Mouse (Mus musculus) lung, adult 18-20 months (tissue): ENCODE data around the gene Rbfox2.

Experiments
- DNase-seq, 2 experiments: peaks; one replicate each; pipeline ENCODE4 v3.0.0; 2022; ENCODE audit warnings: mixed read lengths in 2 of 2

Rbfox2 gene

DNA sequence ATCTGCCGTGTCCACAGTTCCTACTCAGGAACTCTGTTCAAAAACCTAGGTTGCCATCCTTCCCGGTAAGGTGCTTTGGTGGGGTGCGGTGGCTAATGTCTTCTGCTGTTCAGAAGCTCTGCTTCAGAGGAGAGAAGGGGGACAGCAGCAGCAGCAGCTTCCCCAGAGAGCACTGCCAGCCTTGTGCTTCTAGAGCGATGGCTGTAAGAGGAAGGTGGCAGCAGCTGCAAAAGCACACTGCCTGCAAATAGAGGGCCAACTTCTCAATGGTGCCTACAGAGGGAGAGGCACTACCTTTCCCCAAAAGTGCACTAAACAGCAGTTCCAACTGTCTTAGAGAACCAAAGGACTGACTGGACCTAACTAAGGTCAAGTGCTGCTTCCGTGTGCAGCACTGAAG lies 168.5 kb downstream of the Rbfox2 start:
- DNase-seq: no peak

DNA sequence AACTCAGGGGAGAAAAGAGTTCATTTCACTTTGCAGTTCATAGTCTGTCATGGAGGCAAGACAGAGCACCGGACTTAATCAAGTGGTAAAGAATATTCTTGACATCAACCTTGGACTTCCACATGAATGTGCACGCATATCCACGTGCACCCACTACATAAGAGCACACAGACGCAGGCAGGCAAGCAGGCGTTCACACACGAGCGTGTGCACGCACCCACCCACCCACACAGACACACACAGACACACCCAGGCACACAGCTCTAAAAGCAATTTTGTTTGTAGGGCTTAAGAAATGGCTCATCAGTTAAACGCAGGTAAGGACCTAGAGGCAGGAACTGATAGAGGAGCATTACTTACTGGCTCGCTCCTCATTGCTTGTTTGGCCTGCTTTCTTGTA lies 172.3 kb downstream of the Rbfox2 start:
- DNase-seq: no peak

DNA sequence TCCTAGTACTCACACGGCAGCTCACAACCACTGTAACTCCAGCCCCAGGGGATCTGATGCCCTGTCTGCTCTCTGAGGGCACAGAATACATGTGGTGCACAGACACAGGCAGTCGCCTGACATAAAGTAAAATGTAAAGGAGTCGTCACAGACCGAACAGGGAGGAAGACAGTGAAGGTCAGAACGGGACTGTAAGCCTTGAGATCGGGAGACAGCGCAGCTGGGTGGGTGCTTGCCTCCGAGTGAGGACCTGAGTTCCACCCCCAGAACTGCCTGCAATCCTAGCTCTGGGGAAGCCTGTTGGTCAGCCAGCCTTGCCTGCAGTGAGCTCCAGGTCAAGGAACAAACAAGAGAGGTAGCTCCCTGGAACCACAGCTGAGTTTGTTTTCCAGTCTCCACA lies 177.7 kb downstream of the Rbfox2 start:
- no peak for DNase-seq

GRCm38 (mm10) chr15:77127737-77128136 lies 179.1 kb downstream of the Rbfox2 start:
- DNase-seq: no peak

GRCm38 (mm10) chr15:77126674-77127073 lies 180.1 kb downstream of the Rbfox2 start:
- DNase-seq: no peak

DNA sequence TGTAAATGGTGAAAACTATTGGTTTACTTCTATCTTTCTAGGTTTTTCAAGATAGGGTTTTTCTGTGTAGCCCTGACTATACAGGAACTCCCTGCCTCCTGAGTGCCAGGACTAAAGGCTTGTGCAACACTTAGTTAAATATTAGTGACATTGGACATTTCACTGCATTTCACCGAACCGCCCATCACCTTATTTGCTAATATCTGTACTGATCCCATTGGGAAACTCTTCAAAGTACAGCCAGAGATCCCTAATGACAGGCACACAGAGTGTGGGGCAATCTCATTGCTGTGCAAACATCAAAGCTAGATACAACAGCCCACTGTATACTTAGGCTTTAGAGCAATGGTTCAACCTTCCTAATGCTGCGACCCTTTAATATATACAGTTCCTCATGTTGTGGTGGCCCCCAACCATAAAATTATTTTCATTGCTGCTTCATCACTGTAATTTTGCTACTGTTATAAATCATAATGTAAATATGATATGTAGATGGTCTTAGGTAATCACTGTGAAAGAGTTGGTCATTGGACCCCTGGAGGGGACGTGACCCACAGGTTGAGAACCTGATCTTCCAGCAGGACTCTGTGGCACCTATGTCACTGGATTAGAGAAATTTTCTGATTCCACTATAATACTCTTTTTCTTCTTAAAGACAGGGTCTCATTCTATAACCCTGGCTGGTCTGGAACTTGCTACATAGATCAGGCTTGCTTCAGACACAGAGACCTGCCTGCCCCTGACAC lies 182.3 kb downstream of the Rbfox2 start:
- peak in 1 of 2 experiments; percentile 32 for DNase-seq

DNA sequence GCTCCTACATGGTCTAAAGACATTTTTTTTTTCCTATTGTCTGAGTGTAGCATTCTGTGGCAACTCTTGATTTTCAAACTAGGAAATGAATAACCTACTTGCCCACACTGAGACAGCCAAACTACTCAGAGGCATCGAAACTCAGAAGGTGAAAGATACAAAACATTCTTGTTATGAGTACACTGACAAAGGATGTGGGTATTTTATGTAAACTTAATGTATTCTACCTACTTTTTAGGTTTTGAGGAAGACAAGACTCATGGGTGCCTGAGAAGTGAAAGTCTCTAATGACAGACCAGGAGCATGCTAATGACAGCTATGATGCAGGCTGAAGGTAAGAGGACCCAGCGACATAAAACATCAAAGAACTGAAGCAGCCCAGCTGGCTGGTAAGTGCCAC lies 184.0 kb downstream of the Rbfox2 start:
- DNase-seq: no peak

DNA sequence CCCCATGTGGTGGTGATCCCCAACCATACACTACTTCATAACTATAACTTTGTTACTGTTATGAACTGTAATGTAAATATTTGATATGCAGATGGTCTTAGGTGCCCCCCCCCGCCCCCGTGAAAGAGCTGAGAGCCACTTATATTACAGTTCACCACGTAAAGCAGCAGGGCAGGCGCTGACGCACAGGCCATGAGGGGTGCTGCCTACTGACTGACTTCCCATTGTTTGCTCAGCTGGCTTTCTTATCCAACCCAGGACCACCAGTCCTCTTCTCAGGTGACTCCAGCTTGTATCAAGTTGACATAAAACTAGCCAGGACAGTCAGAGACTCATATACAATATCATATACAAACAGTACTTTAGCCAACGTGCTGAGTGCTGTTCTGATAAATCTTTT lies 184.6 kb downstream of the Rbfox2 start:
- DNase-seq: no peak

GRCm38 (mm10) chr15:77119666-77120065 lies 187.1 kb downstream of the Rbfox2 start:
- no peak for DNase-seq

DNA sequence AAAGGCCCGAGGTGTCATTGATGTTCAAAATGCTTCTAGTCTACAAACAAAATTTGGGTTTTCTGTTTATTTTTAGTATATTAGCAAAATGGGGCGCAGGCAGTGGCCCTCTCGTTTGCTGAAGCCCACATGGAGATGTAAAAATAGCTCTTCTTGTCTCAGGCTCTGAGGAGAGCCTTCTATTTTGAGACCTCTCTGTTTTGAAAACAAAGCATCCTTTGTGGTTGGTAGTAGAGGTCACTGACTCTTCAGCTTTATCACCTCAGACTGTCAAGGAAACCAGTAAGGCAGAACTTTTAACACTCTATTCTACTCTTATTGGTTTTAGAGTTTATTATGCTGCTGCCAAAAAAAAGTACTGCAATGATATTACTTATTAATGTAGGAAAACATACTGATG lies 189.6 kb downstream of the Rbfox2 start:
- no peak for DNase-seq

GRCm38 (mm10) chr15:77116139-77116722 lies 190.6 kb downstream of the Rbfox2 start:
- DNase-seq: no peak

DNA sequence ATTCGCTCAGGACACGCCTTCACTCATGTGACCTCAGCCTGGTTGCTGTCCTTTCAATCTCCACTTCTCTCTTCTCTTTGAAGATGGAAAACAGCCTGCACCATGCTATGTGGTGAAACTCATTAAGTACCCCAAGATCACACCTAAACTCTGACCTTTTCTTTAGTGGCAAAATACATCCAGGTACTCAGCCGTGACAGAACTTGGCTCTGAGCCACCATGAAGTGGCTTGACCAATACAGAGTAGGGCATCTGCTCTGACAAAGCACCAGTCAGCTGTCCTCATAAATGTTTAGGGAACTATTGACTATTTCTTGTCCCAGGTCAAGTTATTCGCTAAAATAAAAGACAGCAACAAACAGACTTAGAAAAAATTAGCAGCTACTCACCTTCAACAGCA lies 191.3 kb downstream of the Rbfox2 start:
- peak in 1 of 2 experiments; percentile 28 for DNase-seq

DNA sequence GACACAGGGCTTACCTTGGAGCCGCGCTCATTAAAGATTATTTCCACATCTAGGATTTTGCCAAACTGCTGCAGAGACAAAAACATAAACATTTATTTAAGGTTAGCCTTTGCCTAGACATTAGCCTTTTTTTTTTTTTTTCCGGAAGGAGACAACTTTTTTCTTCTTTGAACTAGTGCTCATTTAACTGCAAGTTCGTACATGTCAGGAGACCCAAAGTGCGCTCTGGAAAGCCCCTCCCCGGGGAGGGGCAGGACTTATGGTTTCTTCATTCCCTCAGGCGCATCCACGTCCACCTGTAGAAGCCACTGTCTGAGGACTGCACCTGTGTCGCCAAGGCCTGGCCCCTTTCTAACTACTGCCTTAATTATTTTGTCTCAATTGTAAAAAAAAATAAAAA lies 193.2 kb downstream of the Rbfox2 start:
- no peak for DNase-seq

- no peak for DNase-seq
Measured at GRCm38 (mm10) chr15:77112378-77112777, 194.4 kb downstream of the Rbfox2 start.

- no peak for DNase-seq
Measured at GRCm38 (mm10) chr15:77111924-77112323, 194.9 kb downstream of the Rbfox2 start.

- DNase-seq: no peak
Measured at GRCm38 (mm10) chr15:77110452-77110851, 196.4 kb downstream of the Rbfox2 start.

DNA sequence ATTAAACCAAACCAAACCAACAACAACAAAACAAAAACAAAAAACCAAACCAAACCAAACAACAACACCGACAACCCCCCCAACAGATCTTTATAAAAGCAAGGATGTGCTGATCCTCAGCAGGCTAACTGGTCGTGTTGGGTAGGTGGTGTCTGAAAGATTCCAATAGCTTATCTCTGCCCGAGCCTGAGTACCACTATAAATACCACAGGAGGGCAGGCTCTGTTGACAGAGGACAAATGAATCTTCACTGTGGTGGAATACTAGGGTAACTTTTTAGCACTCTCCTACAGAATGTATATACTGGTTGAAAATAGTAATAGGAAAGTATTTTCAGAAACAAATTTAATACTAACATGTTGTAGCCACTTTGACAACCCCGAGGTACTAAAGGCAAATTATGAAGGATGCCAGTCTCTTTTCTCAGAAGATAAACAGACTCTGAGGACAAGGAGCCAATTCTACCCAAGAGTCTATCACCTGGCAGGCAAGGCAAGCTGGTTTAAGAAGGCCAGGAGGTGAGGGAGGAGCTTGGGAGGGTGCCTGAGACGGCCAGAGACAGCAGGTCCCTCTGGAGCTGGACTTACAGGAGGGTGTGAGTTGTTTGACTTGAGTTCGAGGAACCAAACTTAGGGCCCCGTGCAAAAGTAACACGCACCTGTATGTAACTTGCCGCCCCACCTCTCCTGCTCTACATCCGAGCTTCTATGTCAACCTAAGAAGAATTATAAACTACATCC lies 199.5 kb downstream of the Rbfox2 start:
- peak in 1 of 2 experiments; percentile 6 for DNase-seq

GRCm38 (mm10) chr15:77105273-77105672 lies 201.5 kb downstream of the Rbfox2 start:
- no peak for DNase-seq

- DNase-seq: no peak
Measured at GRCm38 (mm10) chr15:77104349-77105158, 202.2 kb downstream of the Rbfox2 start.

GRCm38 (mm10) chr15:77102685-77103084 lies 204.1 kb downstream of the Rbfox2 start:
- DNase-seq: no peak

DNA sequence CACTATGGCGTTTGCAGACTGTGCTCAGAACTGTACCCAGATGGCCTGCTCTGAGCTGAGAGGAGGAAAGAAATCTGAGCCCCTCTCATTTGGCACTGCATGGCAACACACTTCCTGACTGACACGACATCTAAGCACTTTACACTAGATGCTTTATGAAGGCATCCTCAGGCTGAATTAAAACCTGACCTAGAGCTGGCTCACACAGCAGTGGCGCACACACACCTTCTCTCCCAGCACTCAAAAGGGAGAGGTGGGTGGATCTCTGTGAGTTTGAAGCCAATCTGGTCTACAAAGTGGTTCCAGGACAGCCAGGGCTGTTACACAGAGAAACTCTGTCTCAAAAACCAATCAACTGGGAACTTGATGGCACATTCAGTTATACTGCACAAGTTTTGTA lies 207.0 kb downstream of the Rbfox2 start:
- DNase-seq: no peak

DNA sequence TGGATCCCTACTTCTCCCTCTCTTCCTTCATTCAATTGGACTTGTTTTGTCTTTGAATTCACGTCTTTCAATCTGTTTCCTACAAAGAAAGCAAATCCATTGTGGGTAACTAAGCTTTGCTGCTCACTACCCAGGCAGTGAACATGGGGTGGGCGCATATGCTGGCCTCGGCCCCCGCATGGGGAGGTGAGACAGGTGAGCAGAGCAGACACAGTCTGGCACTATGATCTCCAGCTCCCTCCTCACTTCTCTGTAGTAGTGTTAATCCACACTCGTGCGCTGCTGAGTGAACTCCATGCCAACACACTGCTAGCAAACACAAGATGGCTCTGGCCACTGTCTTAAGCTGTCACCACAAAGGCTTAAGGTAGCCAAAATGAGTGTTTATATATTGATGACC lies 209.4 kb downstream of the Rbfox2 start:
- DNase-seq: no peak

DNA sequence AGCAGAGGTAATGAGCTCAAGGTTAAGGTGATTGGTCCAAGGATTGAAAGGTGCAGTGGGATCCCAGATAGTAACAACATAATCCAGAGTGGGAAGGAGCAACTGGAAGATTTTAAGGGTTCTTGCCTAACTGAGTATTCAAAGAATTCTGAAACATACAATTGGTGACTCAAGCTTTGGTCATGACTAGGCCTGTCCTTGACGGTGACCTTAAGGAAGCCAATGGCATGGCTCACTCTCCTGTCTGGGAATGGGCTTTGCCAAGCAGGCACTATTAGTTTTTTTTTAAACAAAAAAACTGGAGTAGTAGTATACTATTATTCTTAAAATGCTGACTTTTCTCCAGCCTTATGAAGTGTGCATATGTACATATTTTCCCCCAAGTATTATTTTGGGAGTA lies 211.6 kb downstream of the Rbfox2 start:
- DNase-seq: no peak
